Mouse (Mus musculus) kidney, adult 2 months (tissue): ENCODE results near the gene Dand5. TPM values are rescaled to one million over a fixed set of nuclear protein-coding genes. Genes with fewer than 3 reads are reported as not detected.
A peak's percentile ranks its signal among the peaks of the same experiment; 100 is the strongest.

ENCODE experiments used
- DNase-seq: peaks from one replicate; pipeline ENCODE4 v3.0.0; 2021
- H3K27ac ChIP-seq: fragments of 200-500 bp; 2 replicates; pipeline ENCODE4 v1.5.1; 2012; ENCODE audit warnings: low read depth, low read length, control low read depth, inconsistent platforms; ENCODE audit not compliant: insufficient read depth
- H3K27me3 ChIP-seq: fragments of 200-500 bp; replicated peaks from 2 replicates; pipeline ENCODE4 v1.6.1; 2012; ENCODE audit warnings: mild to moderate bottlenecking, moderate library complexity, low read length, inconsistent platforms; ENCODE audit not compliant: control insufficient read depth, insufficient read depth
- H3K36me3 ChIP-seq: fragments of 200-500 bp; 2 replicates; pipeline ENCODE4 v1.6.1; 2012; ENCODE audit warnings: mild to moderate bottlenecking, moderate library complexity, low read length, inconsistent platforms; ENCODE audit not compliant: control insufficient read depth, insufficient read depth
- H3K4me1 ChIP-seq: fragments of 200-500 bp; 2 replicates; pipeline ENCODE4 v1.6.1; 2011; ENCODE audit warnings: low read length; ENCODE audit not compliant: control insufficient read depth, insufficient read depth
- H3K4me3 ChIP-seq: fragments of 200-500 bp; 2 replicates; pipeline ENCODE4 v1.5.1; 2011; ENCODE audit warnings: mild to moderate bottlenecking, low read depth, low read length, control low read depth; ENCODE audit not compliant: insufficient read depth
- CTCF ChIP-seq: fragments of 200-500 bp; conservative IDR thresholded peaks from 2 replicates; pipeline ENCODE4 v1.5.1; 2011; ENCODE audit warnings: low read depth, mild to moderate bottlenecking, control low read depth, low read length, moderate library complexity, mixed read lengths; ENCODE audit not compliant: insufficient read depth, insufficient read length
- POLR2A ChIP-seq: fragments of 200-500 bp; IDR thresholded peaks from one replicate; pipeline ENCODE4 v1.6.1; 2011; ENCODE audit warnings: low read depth, low read length, control low read depth
- WGBS: fragments of 180-500 bp; shearing (Covaris S2); methylation state at CpG from one replicate; pipeline ENCODE4 v1.1.7; 2018; 5-methylcytosine and 5-hydroxymethylcytosine counted together
- polyA plus RNA-seq: library from polyadenylated mRNA; depleted of rRNA; stranded (reverse); fragments of >200 nt; gene quantifications from 2 replicates; pipeline ENCODE4 v1.2.3, GENCODE M21; 2012

Dand5 gene
- polyA plus RNA-seq, 1 experiment, result 4.4 TPM

DNA sequence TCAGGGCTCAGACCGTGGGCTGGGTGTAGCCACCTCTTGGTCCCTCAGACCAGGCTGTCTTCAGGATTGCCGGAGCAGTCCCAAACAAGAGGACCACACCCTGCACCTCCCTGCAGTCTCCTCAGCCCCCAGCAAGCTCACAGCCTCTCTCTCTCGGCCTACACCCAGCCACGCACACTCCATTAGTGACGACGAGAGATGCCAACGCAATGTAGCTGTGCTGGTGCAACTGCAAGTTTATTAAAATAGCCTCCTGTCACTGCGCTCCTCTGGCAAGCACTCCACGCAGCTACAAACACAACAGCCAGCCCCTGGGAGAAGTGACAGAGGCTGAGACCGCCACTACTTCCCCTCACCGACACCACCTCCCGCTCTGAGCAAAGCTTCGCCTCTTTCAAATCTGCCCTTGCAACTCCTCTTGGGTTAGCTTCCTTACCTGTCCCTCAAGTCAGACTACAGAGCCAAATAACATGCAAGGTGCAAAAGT is 47.5 kb downstream of the Dand5 start:
- Histone ChIP-seq H3K27me3 (no peaks in the 10 kb centered on the region), H3K4me1 (peaks cover 20% of the 10 kb centered on the region), H3K4me3 (no peak overlapping the region), H3K36me3 (no peaks in the 10 kb centered on the region; the same call in 1 of the 2 replicates), H3K27ac (peak overlapping the region; percentile 33)
- TF ChIP-seq POLR2A (no peak), CTCF (no peak)
- WGBS, result 46% methylated on average over 13 of the region's 13 CpGs
- DNase-seq, result no peak

DNA sequence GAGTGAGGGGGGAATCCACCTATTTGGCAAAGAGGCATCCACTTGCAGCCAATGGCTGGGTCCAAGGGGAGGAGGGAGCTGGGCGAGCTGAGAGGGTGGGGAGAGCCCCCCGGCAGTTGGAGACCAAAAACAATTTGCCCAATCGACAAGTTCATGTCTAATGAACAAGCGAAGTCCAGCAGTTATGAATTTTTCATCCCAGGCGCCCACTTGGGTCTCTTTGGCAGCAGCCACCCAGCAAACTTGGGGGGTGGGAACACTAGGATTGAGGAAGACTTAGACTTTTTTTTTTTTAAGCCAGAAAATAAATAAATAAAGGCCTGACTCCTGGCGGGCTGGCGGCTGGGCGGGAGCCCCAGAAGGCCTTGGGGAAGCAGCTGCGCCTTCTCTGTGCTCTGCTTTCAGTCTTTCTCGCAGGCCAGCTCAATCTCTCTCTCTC is 48.1 kb downstream of the Dand5 start:
- H3K4me1 ChIP-seq, result peaks cover 20% of the 10 kb centered on the region
- WGBS, result 28% methylated on average over 10 of the region's 10 CpGs

DNA sequence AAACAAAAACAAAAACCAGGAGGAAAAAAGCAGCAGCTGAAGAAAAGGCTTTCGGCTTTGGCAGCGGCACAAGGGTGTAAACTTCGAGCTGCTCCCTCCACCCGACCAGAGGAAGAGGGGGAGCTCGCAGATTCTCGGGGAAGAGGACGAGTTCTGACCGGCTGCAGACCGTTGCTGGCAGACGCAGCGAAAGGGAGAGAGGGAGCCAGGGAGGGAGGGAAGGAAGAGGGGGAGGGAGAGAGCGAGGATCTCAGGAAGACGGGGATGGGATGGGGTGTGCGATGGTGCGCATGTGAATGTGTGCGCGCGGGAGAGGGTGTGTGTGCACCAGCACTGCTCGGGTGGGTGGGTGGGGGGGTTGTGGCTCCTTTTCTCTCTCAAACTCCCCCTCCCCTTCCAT is 48.8 kb downstream of the Dand5 start:
- no peaks in the 10 kb centered on the region for H3K27me3 ChIP-seq
- peaks cover 20% of the 10 kb centered on the region for H3K4me1 ChIP-seq
- 2% methylated on average over 19 of the region's 19 CpGs for WGBS
- H3K27ac ChIP-seq, result no peak overlapping the region
- H3K36me3 ChIP-seq, result no peaks in the 10 kb centered on the region; the same call in 1 of the 2 replicates
- peak overlapping the region; percentile 21; the same call in 1 of the 2 replicates for H3K4me3 ChIP-seq
- no peak for TF ChIP-seq POLR2A
- TF ChIP-seq CTCF, result no peak
- DNase-seq, result peak; percentile 79

More for the DNA sequence above, 48.1 kb downstream of the Dand5 start:
- H3K4me3 ChIP-seq, result no peak overlapping the region
- TF ChIP-seq CTCF, result no peak
- TF ChIP-seq POLR2A, result no peak
- H3K36me3 ChIP-seq, result no peaks in the 10 kb centered on the region; the same call in 1 of the 2 replicates
- H3K27me3 ChIP-seq, result no peaks in the 10 kb centered on the region
- peak; percentile 24 for DNase-seq
- H3K27ac ChIP-seq, result no peak overlapping the region

DNA sequence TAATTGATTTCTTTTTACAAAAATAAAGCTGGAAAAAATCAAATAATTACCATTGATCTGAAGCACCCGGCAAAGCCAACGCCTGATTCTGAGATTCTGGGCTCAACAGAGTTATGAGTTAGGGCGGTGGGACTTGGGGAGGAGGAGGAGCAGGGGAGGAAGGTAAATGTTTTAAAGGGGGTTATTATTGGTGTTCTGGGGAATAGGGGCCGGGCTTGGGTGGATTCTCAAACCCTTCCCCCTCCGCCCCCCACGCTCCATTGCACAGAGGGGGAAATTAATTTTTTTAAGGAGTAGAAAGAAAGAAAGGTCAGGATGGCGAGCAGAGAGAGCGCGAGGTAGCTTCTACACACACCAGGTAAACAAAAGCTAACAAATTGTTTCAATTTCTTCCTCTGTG is 49.3 kb downstream of the Dand5 start:
- Histone ChIP-seq H3K36me3 (no peaks in the 10 kb centered on the region; the same call in 1 of the 2 replicates), H3K27ac (no peak overlapping the region), H3K4me3 (no peak overlapping the region), H3K27me3 (no peaks in the 10 kb centered on the region), H3K4me1 (peaks cover 20% of the 10 kb centered on the region)
- no peak for DNase-seq
- 25% methylated on average over 9 of the region's 9 CpGs for WGBS
- no peak for TF ChIP-seq CTCF
- TF ChIP-seq POLR2A, result no peak

DNA sequence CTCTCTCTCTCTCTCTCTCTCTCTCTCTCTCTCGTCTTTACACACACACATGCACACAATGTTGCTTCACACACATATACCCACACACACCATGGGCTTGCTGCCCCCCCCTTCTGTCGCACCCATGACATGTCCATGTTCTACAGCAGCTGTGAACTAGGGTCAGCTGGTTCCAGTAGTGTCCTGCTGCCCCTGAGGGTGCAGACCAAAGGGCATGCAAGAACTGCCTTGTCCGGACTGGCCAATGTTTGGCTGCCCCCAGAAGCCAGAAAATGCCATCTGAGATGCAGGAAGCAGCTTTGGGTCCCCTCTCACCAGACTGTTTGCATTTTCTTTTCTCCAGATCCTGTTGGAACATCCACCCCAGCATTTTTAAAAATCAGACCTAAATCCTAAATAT is 50.0 kb downstream of the Dand5 start:
- Histone ChIP-seq H3K36me3 (no peaks in the 10 kb centered on the region; the same call in 1 of the 2 replicates), H3K27ac (no peak overlapping the region), H3K4me1 (peaks cover 20% of the 10 kb centered on the region), H3K27me3 (no peaks in the 10 kb centered on the region), H3K4me3 (no peak overlapping the region)
- DNase-seq, result peak; percentile 14
- TF ChIP-seq POLR2A (no peak), CTCF (no peak)
- WGBS, result 31% methylated on average over 3 of the region's 3 CpGs

DNA sequence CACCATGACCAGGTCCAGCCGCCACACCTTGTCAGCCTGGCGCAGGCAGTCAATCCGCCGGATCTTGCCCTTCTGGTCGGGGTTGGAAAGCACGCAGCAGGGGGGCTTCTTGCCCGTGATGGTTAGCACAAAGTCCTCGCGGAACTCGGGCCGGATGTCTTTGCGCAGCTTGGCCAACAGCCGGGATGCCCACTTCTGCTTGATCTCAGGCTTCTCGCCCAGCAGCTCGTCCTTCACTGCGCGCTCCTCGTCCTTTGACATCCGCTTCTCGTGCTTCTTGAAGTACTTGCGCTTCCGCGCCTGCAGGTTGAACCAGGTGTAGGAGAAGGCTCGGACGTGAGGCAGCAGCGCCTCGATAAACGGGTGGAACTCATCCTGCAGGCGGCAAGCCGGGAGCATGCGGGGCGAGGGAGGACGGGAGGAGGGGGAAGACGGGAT is 50.7 kb downstream of the Dand5 start:
- no peak overlapping the region for H3K4me3 ChIP-seq
- H3K36me3 ChIP-seq, result no peaks in the 10 kb centered on the region; the same call in 1 of the 2 replicates
- peak; percentile 21 for DNase-seq
- no peak for TF ChIP-seq POLR2A
- no peak for TF ChIP-seq CTCF
- peaks cover 20% of the 10 kb centered on the region for H3K4me1 ChIP-seq
- WGBS, result 43% methylated on average over 34 of the region's 34 CpGs
- no peaks in the 10 kb centered on the region for H3K27me3 ChIP-seq
- no peak overlapping the region for H3K27ac ChIP-seq

DNA sequence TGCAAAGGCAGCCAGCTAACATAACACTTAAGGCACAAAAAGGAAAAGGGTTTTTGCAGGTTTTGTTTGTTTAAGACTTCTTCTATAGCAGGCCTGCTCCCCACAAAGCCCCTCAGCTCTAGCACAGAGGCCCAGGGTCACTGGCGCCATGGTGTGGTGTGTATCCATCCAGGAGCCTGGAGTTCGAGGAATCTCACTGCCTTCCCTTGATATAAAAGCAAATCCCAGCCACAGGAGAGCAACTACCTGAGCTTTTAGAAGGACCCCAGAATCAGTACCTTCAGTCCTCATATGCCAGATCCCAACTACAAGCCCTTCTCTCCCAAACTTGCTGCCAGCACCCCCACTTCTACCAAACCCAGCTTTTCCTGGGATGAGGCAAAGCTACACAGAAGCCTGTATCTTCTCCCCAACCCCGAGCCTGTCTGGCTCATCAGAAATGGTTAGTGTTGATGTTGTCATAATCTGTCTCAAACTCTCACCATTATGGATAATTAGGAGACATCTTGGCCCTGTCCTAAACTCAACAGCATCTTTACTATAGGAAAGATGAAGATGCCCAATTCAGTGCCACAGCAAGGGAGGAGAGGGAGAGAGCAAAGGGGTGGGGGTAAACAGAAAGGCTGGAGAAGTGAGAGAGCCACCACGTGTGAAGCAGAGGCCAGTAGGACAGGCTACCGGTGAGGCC is 51.5 kb downstream of the Dand5 start:
- H3K36me3 ChIP-seq, result no peaks in the 10 kb centered on the region; the same call in 1 of the 2 replicates
- no peak overlapping the region for H3K4me3 ChIP-seq
- peaks cover 17% of the 10 kb centered on the region for H3K4me1 ChIP-seq
- no peaks in the 10 kb centered on the region for H3K27me3 ChIP-seq
- H3K27ac ChIP-seq, result no peak overlapping the region
- DNase-seq, result no peak
- TF ChIP-seq CTCF (no peak), POLR2A (no peak)
- 66% methylated on average over 5 of the region's 5 CpGs for WGBS
